Mouse (Mus musculus) Patski (cell line): ENCODE results near the gene Babam1. TPM values are rescaled to one million over a fixed set of nuclear protein-coding genes. Genes with fewer than 3 reads are reported as not detected.

Experiments used
- ATAC-seq: fragments of 100-300 bp; one replicate; pipeline ENCODE4 v1.8.0; 2021
- CTCF ChIA-PET: fragments of 350-600 bp; sonication (Branson Sonifier 250); formaldehyde crosslinking; loops from one replicate; lab custom pipeline; 2022; ENCODE audit warnings: inconsistent platforms; lab: Charles Lee
- POLR2A ChIA-PET: fragments of 350-600 bp; sonication (Branson Sonifier 250); formaldehyde crosslinking; loops from one replicate; lab custom pipeline; 2022; ENCODE audit warnings: antibody characterized with exemption, inconsistent platforms; lab: Charles Lee
- DNase-seq: peaks from one replicate; pipeline ENCODE4 v3.0.0-alpha.2; 2011; ENCODE audit warnings: low read depth, low spot score
- H3K27me3 ChIP-seq: fragments of 371-371 bp; one replicate; pipeline ENCODE4 v1.5.1; 2021
- CTCF ChIP-seq: fragments of 100-300 bp; IDR thresholded peaks from one replicate; pipeline ENCODE4 v1.5.1; 2021
- in situ Hi-C: fragments of 300-500 bp; cut with MboI; formaldehyde crosslinking; loops from 3 replicates; pipeline ENCODE4 v1.11.1; 2018; ENCODE audit warnings: low pct_unique_long_range_greater_than_20kb, mixed read lengths
- polyA plus RNA-seq: library from polyadenylated mRNA; unstranded; gene quantifications from one replicate; pipeline ENCODE4 v1.2.3, GENCODE M21; 2021

The Babam1 gene
- 103 TPM for polyA plus RNA-seq

GRCm38 (mm10) chr8:71396639-71397305 lies at the start of gene Babam1:
Gene Babam1, plus strand, starts transcription at chr8:71396861.
- POLR2A ChIA-PET = interaction anchor here (0.7 to 2.4 kb wide), 6 partner anchors 8 to 25 kb away, joined by 3 to 11 read pairs (median 4); partner anchors contain the start of gene Nr2f6
- in situ Hi-C loops = no loop called here
- CTCF ChIA-PET = interaction anchor here (0.8 to 2.7 kb wide), 4 partner anchors 10 to 62 kb away, joined by 3 to 12 read pairs (median 4); partner anchors contain the start of gene Ocel1
- DNase-seq (peak; percentile 76), ATAC-seq (peak; percentile 97)
- H3K27me3 ChIP-seq = no peaks in the 10 kb centered on the region
- no peak for TF ChIP-seq CTCF

- POLR2A ChIA-PET = no interaction called here
- no peak for ATAC-seq
These were observed 45.5 kb upstream of the Babam1 start for GRCm38 (mm10) chr8:71351117-71351516.

DNA sequence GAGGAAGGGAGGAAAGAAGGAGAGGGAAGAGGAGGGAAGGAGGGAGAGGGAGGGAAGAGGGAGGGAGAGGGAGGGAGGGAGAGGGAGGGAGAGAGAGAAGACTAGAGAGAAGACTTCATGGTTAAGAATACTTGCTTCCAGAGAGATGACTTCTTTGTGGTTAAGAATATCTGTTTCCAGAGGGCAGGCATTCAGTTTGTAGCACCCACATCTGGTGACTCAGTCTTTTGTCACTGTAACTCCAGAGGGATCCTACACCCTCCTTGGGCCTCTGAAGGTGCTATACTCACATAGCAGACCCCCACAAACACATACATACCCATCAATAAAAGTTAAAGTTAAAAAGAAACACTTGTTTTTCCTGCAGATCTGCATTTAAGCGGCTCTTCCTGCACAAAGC lies 45.1 kb upstream of the Babam1 start:
- TF ChIP-seq CTCF = no peak
- no peaks in the 10 kb centered on the region for H3K27me3 ChIP-seq
- DNase-seq (no peak), ATAC-seq (no peak)
- in situ Hi-C loops = loop anchor here (25.0 kb wide), 1 partner anchor 464 kb away; the partner anchor contains the start of genes Rpl18a and Slc5a5
- CTCF ChIA-PET = no interaction called here
- POLR2A ChIA-PET = no interaction called here

More at GRCm38 (mm10) chr8:71351117-71351516, 45.5 kb upstream of the Babam1 start:
- in situ Hi-C loops = loop anchor here (25.0 kb wide), 1 partner anchor 464 kb away; the partner anchor contains the start of genes Rpl18a and Slc5a5
- CTCF ChIA-PET = interaction anchor here (1.4 kb wide), 1 partner anchor 17 kb away, joined by 3 read pairs; no protein-coding TSS in a partner anchor
- no peak for TF ChIP-seq CTCF
- H3K27me3 ChIP-seq = no peaks in the 10 kb centered on the region
- no peak for DNase-seq

GRCm38 (mm10) chr8:71358026-71358425 lies 38.6 kb upstream of the Babam1 start:
- in situ Hi-C loops = loop anchor here (25.0 kb wide), 1 partner anchor 471 kb away; the partner anchor contains the start of genes Rpl18a and Slc5a5
- H3K27me3 ChIP-seq = no peaks in the 10 kb centered on the region
- POLR2A ChIA-PET = no interaction called here
- TF ChIP-seq CTCF = no peak
- no peak for DNase-seq
- no peak for ATAC-seq
- CTCF ChIA-PET = no interaction called here

DNA sequence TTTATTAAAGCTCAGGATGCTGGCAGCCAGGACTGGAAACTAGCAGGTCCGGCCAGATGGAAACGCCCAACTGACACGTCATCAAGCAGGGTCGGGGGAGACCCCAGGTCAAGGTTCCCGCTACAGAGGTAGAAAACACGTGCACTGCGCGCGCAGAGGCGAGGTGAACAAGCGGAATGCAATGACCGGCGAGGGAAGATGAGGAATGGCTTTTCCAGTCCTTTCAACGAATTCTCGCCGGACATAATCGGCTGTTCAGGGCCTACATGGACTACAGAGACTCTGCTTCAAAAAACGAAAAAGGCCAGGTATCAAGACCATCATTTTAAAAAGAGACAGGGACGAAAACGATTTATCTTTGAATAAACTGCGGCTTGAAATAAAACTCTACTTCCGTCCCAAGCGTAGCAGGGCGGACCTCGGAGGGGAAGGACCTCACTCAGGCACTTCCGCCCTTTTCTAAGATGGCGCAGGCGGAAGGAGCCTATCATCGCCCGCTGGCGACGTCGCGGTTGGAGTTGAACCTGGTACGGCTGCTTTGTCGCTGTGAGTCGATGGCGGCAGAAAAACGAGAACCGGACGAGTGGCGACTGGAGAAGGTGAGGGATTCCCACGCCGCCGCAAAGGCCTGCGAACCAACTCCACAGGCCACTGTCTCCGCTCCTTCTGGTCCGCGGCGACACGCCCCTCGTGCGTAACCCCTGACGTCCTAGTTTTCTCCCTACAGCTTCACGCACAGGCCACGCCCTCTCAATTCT lies 29.7 kb upstream of the Babam1 start, which contains the start of gene Use1:
Use1 (plus strand) TSS at position 78 of the 758 bp plus-strand sequence.
- no peaks in the 10 kb centered on the region for H3K27me3 ChIP-seq
- ATAC-seq (peak; percentile 51), DNase-seq (peak; percentile 64)
- POLR2A ChIA-PET = interaction anchor here (1.1 to 1.6 kb wide), 3 partner anchors 13 to 38 kb away, joined by 3 to 5 read pairs (median 4); no protein-coding TSS in a partner anchor
- TF ChIP-seq CTCF = no peak
- in situ Hi-C loops = loop anchor here (25.0 kb wide), 1 partner anchor 480 kb away; the partner anchor contains the start of genes Rpl18a and Slc5a5
- CTCF ChIA-PET = no interaction called here

DNA sequence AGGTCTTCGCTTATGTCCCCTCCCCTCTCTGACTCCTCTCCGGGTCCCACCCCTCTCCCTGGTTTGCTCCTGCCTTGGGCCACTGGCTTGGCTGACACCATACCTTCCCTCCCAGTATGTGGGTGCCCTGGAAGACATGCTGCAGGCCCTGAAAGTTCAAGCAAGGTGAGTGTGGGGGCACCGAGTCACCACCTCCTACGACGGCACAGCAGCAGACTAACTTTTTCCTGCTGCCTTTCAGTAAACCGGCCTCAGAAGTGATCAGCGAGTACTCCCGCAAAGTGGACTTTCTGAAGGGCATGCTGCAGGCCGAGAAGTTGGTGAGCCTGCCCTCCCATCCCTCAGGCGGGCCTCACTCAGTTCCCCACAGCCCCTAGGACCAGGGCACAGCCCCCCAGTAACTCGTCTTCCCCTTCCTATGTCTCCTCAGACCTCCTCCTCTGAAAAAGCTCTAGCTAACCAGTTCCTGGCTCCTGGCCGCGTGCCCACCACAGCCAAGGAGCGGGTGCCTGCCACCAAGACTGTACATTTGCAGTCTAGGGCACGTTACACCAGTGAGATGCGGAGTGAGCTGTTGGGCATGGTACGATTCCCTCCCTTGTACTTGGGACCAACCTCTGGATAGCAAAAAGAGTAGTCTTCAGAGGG lies 29.0 kb upstream of the Babam1 start:
- TF ChIP-seq CTCF = no peak
- no peaks in the 10 kb centered on the region for H3K27me3 ChIP-seq
- no peak for ATAC-seq
- DNase-seq = no peak
- ChIA-PET POLR2A (interaction anchor here (1.1 to 1.6 kb wide), 3 partner anchors 12 to 37 kb away, joined by 3 to 5 read pairs (median 4); no protein-coding TSS in a partner anchor), CTCF (no interaction called here)
- in situ Hi-C loops = loop anchor here (25.0 kb wide), 1 partner anchor 480 kb away; the partner anchor contains the start of genes Rpl18a and Slc5a5

- CTCF ChIA-PET = no interaction called here
- no peak for DNase-seq
- ATAC-seq = no peak
- H3K27me3 ChIP-seq = no peaks in the 10 kb centered on the region
- TF ChIP-seq CTCF = no peak
- in situ Hi-C loops = loop anchor here (25.0 kb wide), 1 partner anchor 481 kb away; the partner anchor contains the start of genes Rpl18a and Slc5a5
- POLR2A ChIA-PET = interaction anchor here (1.1 to 1.6 kb wide), 2 partner anchors 11 to 36 kb away, joined by 4 to 5 read pairs; no protein-coding TSS in a partner anchor
These were observed 28.3 kb upstream of the Babam1 start for GRCm38 (mm10) chr8:71368366-71368765.

- ChIA-PET POLR2A (no interaction called here), CTCF (no interaction called here)
- DNase-seq (no peak), ATAC-seq (no peak)
- TF ChIP-seq CTCF = no peak
- H3K27me3 ChIP-seq = no peaks in the 10 kb centered on the region
- in situ Hi-C loops = loop anchor here (25.0 kb wide), 1 partner anchor 482 kb away; the partner anchor contains the start of genes Rpl18a and Slc5a5
These were observed 27.5 kb upstream of the Babam1 start for GRCm38 (mm10) chr8:71369040-71369718.

DNA sequence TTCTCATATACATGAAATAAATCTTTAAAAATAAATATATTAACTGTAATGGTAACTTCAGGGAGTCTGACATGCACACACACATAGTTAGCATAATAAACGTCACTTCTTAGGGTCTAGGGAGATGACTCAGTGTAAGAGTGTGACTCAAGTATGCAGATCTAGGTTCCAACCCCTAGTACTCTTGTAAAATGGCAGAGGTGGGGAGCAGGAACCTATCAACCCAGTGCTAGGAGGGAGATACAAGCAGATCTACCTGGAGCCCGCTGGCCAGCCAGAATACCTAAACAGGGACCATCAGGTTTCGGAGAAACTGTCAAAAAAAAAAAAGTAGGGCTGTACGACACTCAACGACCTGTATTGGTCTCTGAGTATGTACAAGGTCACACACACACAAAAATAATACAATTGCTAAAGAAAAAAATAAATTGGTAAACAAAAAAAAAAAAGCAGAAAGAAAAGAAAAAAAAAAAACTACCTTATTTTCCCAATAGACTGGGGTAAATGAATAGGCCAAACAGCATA lies 25.9 kb upstream of the Babam1 start:
- TF ChIP-seq CTCF = no peak
- in situ Hi-C loops = loop anchor here (5.0 to 25.0 kb wide), 2 partner anchors 37 to 483 kb away; partner anchors contain the start of genes Ankle1, Rpl18a and Slc5a5
- no peak for DNase-seq
- no peak for ATAC-seq
- H3K27me3 ChIP-seq = no peaks in the 10 kb centered on the region
- ChIA-PET CTCF (interaction anchor here (2.3 to 3.0 kb wide), 3 partner anchors 11 to 34 kb away, joined by 12 to 14 read pairs (median 12); partner anchors contain the start of genes Babam1 and Nr2f6), POLR2A (interaction anchor here (0.6 to 2.4 kb wide), 2 partner anchors 10 to 60 kb away, joined by 3 to 16 read pairs; partner anchors contain the start of gene Nr2f6)
